Comparison of ENCODE assay signal across 26 mouse cellular contexts in genomic region chr6:144972351-144972750, GRCm38 (mm10).
"Had no signal": no experiment of that assay in that cellular context is flagged by ENCODE, and none has a peak within 500 bp of the region (broad histone marks: within the 10 kb centered on the region; RNA-seq: fewer than 3 reads in every experiment).

No protein-coding gene starts in this region.

- H3K9ac ChIP-seq: heart, embryonic 13.5 days; heart, embryonic 15.5 days; hindbrain, embryonic 13.5 days; hindbrain, embryonic 15.5 days; limb, embryonic 12.5 days; liver, embryonic 13.5 days; liver, embryonic 15.5 days had no signal

- H3K4me2 ChIP-seq: heart, embryonic 13.5 days; heart, embryonic 15.5 days; hindbrain, embryonic 13.5 days; hindbrain, embryonic 15.5 days; limb, embryonic 12.5 days; liver, embryonic 11.5 days; liver, embryonic 13.5 days; liver, embryonic 15.5 days had no signal

- H3K36me3 ChIP-seq: heart, embryonic 10.5 days; heart, embryonic 13.5 days; heart, embryonic 15.5 days; hindbrain, embryonic 13.5 days; hindbrain, embryonic 15.5 days; limb, embryonic 10.5 days; limb, embryonic 12.5 days; liver, embryonic 13.5 days; liver, embryonic 15.5 days had no signal

- H3K4me3 ChIP-seq: gastrocnemius, adult 2 months; heart, embryonic 10.5 days; heart, embryonic 13.5 days; heart, embryonic 15.5 days; hindbrain, embryonic 13.5 days; hindbrain, embryonic 15.5 days; layer of hippocampus, adult 2 months; left cerebral cortex, adult 2 months; limb, embryonic 10.5 days; limb, embryonic 12.5 days; liver, embryonic 13.5 days; liver, embryonic 15.5 days had no signal

- H3K9me3 ChIP-seq: heart, embryonic 10.5 days; heart, embryonic 15.5 days; hindbrain, embryonic 13.5 days; hindbrain, embryonic 15.5 days; limb, embryonic 10.5 days; limb, embryonic 12.5 days; liver, embryonic 13.5 days; liver, embryonic 15.5 days had no signal

- ATAC-seq: hindbrain, postnatal 0 days; intestine, embryonic 16.5 days had no signal

- H3K27ac ChIP-seq: gastrocnemius, adult 2 months; heart, embryonic 10.5 days; heart, embryonic 13.5 days; heart, embryonic 15.5 days; hindbrain, embryonic 13.5 days; hindbrain, embryonic 15.5 days; hindbrain, postnatal 0 days; layer of hippocampus, adult 2 months; left cerebral cortex, adult 2 months; limb, embryonic 10.5 days; limb, embryonic 12.5 days; liver, embryonic 13.5 days; liver, embryonic 15.5 days had no signal

- DNase-seq: gastrocnemius, adult 2 months; gastrocnemius, postnatal 10 days; gastrocnemius, postnatal 25 days; heart, adult 18-20 months; heart, postnatal 14 days; heart, postnatal 36 days; kidney, adult 11 months; kidney, adult 8-10 months; kidney, postnatal 10 days; kidney, postnatal 25 days; kidney, postnatal 4 days; liver; liver, embryonic 13.5 days had no signal

- H3K27me3 ChIP-seq: heart, embryonic 13.5 days; heart, embryonic 15.5 days; hindbrain, embryonic 13.5 days; hindbrain, embryonic 15.5 days; limb, embryonic 12.5 days; liver, embryonic 13.5 days; liver, embryonic 15.5 days had no signal

- H3K4me1 ChIP-seq: heart, embryonic 10.5 days; heart, embryonic 13.5 days; heart, embryonic 15.5 days; hindbrain, embryonic 13.5 days; hindbrain, embryonic 15.5 days; limb, embryonic 10.5 days; limb, embryonic 12.5 days; liver, embryonic 13.5 days; liver, embryonic 15.5 days had no signal
